Mouse (Mus musculus) hindbrain, embryonic 15.5 days (tissue): ENCODE data around the gene Olfr53. TPM values are rescaled to one million over a fixed set of nuclear protein-coding genes. Genes with fewer than 3 reads are reported as not detected.
A peak's percentile ranks its signal among the peaks of the same experiment; 100 is the strongest.
"Not testable (repeated sequence)": the region's sequence is repeated elsewhere in the genome, so short reads cannot be mapped to it uniquely, and the experiment has no call there.

Source experiments
- ATAC-seq: fragments of 200-750 bp; cut with Nextera tagmentation; 2 replicates; pipeline ENCODE4 v1.8.0; 2017; ENCODE audit warnings: low read depth, moderate number of reproducible peaks, moderate TSS enrichment; ENCODE audit not compliant: low FRiP score
- H3K27ac ChIP-seq: fragments of 300-500 bp; sonication (generic); replicated peaks from 2 replicates; pipeline ENCODE4 v1.5.1; 2015; ENCODE audit warnings: mild to moderate bottlenecking, inconsistent platforms
- H3K27me3 ChIP-seq: fragments of 300-500 bp; sonication (generic); 2 replicates; pipeline ENCODE4 v1.6.1; 2015; ENCODE audit warnings: control low read depth, inconsistent platforms
- H3K36me3 ChIP-seq: fragments of 300-500 bp; sonication (generic); 2 replicates; pipeline ENCODE4 v1.6.1; 2015; ENCODE audit warnings: control low read depth, inconsistent platforms
- H3K4me1 ChIP-seq: fragments of 300-500 bp; sonication (generic); replicated peaks from 2 replicates; pipeline ENCODE4 v1.6.1; 2015; ENCODE audit warnings: control low read depth, inconsistent platforms
- H3K4me2 ChIP-seq: fragments of 300-500 bp; sonication (generic); 2 replicates; pipeline ENCODE4 v1.6.1; 2015; ENCODE audit warnings: moderate library complexity, mild to moderate bottlenecking, inconsistent platforms
- H3K4me3 ChIP-seq: fragments of 300-500 bp; sonication (generic); 2 replicates; pipeline ENCODE4 v1.5.1; 2015; ENCODE audit warnings: mild to moderate bottlenecking, inconsistent platforms
- H3K9ac ChIP-seq: fragments of 300-500 bp; sonication (generic); 2 replicates; pipeline ENCODE4 v1.6.1; 2015; ENCODE audit warnings: inconsistent platforms
- H3K9me3 ChIP-seq: fragments of 300-500 bp; sonication (generic); 2 replicates; pipeline ENCODE4 v1.6.1; 2016; ENCODE audit warnings: control low read depth, inconsistent platforms
- WGBS: fragments of 180-500 bp; shearing (Covaris S2); methylation state at CpG from one replicate; pipeline ENCODE4 v1.1.7; 2015; 5-methylcytosine and 5-hydroxymethylcytosine counted together
- polyA plus RNA-seq: library from polyadenylated mRNA; unstranded; fragments of >200 nt; fragmentation: Nextera tagmentation; extraction: Ambion mirVana; gene quantifications from 2 replicates; pipeline ENCODE4 v1.2.1, GENCODE M21; 2015

Gene Olfr53
- not detected in 2 replicates for polyA plus RNA-seq

GRCm38 (mm10) chr7:140646152-140646551 is at the start of gene Olfr53:
Gene Olfr53 (plus strand): TSS chr7:140646452.
- no peaks in the 10 kb centered on the region for H3K27me3 ChIP-seq
- no peak within 1 kb of the TSS for H3K9ac ChIP-seq
- no peaks in the 10 kb centered on the region for H3K36me3 ChIP-seq
- H3K4me1 ChIP-seq = no peaks in the 10 kb centered on the region
- no peaks in the 10 kb centered on the region for H3K9me3 ChIP-seq
- H3K4me2 ChIP-seq = no peak within 1 kb of the TSS
- no peak within 1 kb of the TSS for H3K27ac ChIP-seq
- no peak for ATAC-seq
- WGBS = 84% methylated on average over 1 of the region's 1 CpGs
- H3K4me3 ChIP-seq = no peak within 1 kb of the TSS

GRCm38 (mm10) chr7:140600969-140601368 is 45.3 kb upstream of the Olfr53 start, which contains the start of gene Olfr46:
Gene Olfr46 (plus strand): TSS chr7:140601269.
- 81% methylated on average over 2 of the region's 2 CpGs for WGBS
- not testable (repeated sequence) for H3K36me3 ChIP-seq, H3K9me3 ChIP-seq, H3K27ac ChIP-seq, H3K27me3 ChIP-seq, H3K4me2 ChIP-seq, H3K9ac ChIP-seq, H3K4me3 ChIP-seq, H3K4me1 ChIP-seq, ATAC-seq

DNA sequence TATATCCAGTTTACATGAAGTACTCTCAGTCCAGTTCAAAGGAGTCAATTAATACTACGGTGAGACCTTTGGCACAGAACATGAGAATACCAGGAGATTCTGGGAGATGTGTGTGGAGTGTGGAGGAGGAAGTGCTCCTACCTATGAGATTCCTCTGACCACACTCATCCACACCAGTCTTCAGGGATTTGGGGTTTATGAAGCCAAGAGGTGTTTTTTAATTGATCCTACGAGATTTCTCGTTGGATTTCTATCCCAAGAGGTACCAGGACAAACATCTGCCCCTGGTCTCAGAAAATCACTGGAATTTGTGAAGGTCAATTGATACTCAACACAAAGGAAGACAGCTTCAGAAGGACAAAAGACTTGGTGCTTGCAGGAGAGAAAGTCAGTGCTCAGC is 17.6 kb upstream of the Olfr53 start, which contains the start of gene Olfr61:
Gene Olfr61, plus strand, starts transcription at position 301 of the 400 bp plus-strand sequence.
- WGBS = 90% methylated on average over 3 of the region's 3 CpGs
- H3K9ac ChIP-seq, H3K4me1 ChIP-seq, H3K4me2 ChIP-seq, H3K36me3 ChIP-seq, H3K27me3 ChIP-seq, H3K4me3 ChIP-seq, H3K27ac ChIP-seq, ATAC-seq, H3K9me3 ChIP-seq: not testable (repeated sequence)

- Histone ChIP-seq H3K4me1 (no peaks in the 10 kb centered on the region), H3K27ac (no peak overlapping the region), H3K36me3 (no peaks in the 10 kb centered on the region), H3K4me3 (no peak overlapping the region), H3K4me2 (no peak overlapping the region), H3K9ac (no peak overlapping the region), H3K27me3 (no peaks in the 10 kb centered on the region), H3K9me3 (no peaks in the 10 kb centered on the region)
- WGBS = 84% methylated on average over 1 of the region's 1 CpGs
- ATAC-seq = no peak
These were observed 15.7 kb upstream of the Olfr53 start for GRCm38 (mm10) chr7:140630559-140630958.

- Histone ChIP-seq H3K9me3 (no peaks in the 10 kb centered on the region), H3K9ac (no peak within 1 kb of the TSS), H3K4me1 (no peaks in the 10 kb centered on the region), H3K27me3 (no peaks in the 10 kb centered on the region), H3K4me2 (no peak within 1 kb of the TSS), H3K36me3 (no peaks in the 10 kb centered on the region), H3K4me3 (no peak within 1 kb of the TSS), H3K27ac (no peak within 1 kb of the TSS)
- ATAC-seq = no peak
- WGBS = 77% methylated on average over 4 of the region's 4 CpGs
These were observed 13.4 kb downstream of the Olfr53 start, which contains the start of gene Olfr539 for GRCm38 (mm10) chr7:140659630-140660029. Gene Olfr539 (plus strand): TSS chr7:140659930.

DNA sequence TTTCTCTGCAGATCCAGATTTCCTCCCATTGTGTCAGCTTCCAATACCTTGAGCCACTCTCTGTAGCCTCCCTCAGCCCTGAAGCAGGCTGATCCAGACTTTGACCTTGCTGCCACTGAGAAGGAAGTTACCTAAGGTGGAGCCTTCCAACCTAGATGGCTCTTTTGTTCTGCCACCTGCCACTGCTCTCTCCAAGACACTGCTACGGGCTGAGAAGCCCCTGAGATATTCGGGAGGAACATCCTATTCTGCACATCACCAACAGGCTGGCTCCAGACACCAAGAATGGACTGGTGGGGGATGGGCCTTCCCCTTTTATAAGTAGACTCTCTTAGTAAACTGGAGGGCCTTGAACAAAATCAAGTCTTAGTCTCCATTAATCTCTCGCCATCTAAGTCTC is 24.4 kb downstream of the Olfr53 start:
- ATAC-seq, H3K9me3 ChIP-seq: not testable (repeated sequence)

DNA sequence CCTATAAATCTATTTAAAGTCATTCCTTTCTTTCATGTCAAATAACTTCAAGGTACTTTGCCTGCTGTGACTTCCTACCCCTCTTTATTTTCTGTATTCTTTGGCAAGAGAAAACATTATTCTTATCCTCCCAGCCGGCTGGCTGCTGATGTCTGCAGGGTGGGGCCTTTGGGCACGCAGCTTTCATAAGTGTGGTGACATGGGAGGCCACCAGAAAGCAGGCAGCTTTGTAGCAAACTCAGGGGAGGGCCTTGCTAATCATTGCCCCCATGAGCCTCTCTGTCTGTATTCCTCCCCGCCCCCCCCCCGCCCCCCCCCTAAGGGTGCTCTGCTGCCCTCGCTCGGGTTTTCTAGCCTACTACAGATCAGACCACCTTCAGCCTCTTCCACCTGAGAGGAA is 29.6 kb downstream of the Olfr53 start:
- ATAC-seq = no peak
- no peaks in the 10 kb centered on the region for H3K27me3 ChIP-seq
- H3K4me2 ChIP-seq = peak overlapping the region; percentile 51
- no peaks in the 10 kb centered on the region for H3K36me3 ChIP-seq
- 0 out of 2 replicates have a peak overlapping the region, but pooled peaks have one; percentile 4 for H3K9ac ChIP-seq
- H3K9me3 ChIP-seq = peaks cover 6% of the 10 kb centered on the region; the same call in 1 of the 2 replicates
- WGBS = 3% methylated on average over 5 of the region's 6 CpGs
- H3K4me3 ChIP-seq = peak overlapping the region; percentile 23
- H3K27ac ChIP-seq = no peak overlapping the region
- H3K4me1 ChIP-seq = 0 out of 2 replicates have a peak, but pooled peaks cover 5% of the 10 kb centered on the region

More for the DNA sequence above, 24.4 kb downstream of the Olfr53 start:
- H3K27me3 ChIP-seq, H3K4me1 ChIP-seq, H3K4me2 ChIP-seq, H3K9ac ChIP-seq, H3K4me3 ChIP-seq, H3K36me3 ChIP-seq, H3K27ac ChIP-seq: not testable (repeated sequence)
- 91% methylated on average over 3 of the region's 3 CpGs for WGBS

DNA sequence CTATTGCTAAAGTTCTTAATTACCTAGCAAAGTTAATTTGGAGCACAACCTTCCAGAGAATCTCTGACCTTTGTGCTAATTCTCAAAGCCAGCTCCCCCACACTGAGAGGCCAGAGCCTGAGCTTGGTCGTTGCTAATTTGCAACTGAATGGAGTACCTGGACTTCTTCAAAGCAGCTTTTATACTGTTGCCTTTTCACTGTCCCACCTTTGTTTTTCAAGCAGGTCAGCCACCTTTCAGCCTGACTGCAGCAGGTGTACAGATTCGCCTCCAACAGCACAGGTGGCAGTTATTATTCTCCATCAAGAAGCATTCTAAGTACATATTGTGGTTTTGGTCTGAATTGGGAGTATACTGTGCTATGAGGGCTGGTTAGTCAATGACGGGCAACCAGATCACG is 33.3 kb downstream of the Olfr53 start:
- ATAC-seq, H3K4me2 ChIP-seq, H3K27ac ChIP-seq, H3K36me3 ChIP-seq, H3K4me1 ChIP-seq, H3K9ac ChIP-seq, H3K9me3 ChIP-seq, H3K27me3 ChIP-seq, H3K4me3 ChIP-seq: not testable (repeated sequence)
- WGBS = 67% methylated on average over 4 of the region's 4 CpGs

DNA sequence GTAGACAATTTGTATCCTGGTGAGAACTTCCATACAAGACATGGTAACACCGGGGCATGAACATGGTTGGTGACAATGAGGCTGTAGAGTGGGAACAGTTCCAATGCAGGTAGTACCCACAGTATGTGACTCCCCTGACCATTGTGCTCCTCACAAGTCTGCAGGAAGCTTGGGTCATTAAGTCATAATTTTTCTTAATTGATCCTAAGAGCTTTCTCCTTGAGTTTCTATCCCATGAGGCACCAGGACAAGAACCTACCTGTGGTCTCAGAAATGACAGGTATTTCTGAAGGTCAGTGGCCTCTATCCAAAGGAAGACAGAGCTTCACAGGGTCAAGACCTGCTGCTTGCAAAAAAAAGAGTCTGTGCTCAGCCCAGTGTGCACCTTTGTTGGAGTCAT is 35.4 kb downstream of the Olfr53 start, which contains the start of gene Olfr45:
Gene Olfr45, plus strand, starts transcription at position 301 of the 400 bp plus-strand sequence.
- no peak for ATAC-seq
- H3K4me2 ChIP-seq = no peak within 1 kb of the TSS
- no peak within 1 kb of the TSS for H3K27ac ChIP-seq
- no peaks in the 10 kb centered on the region for H3K4me1 ChIP-seq
- H3K27me3 ChIP-seq = no peaks in the 10 kb centered on the region
- no peaks in the 10 kb centered on the region for H3K9me3 ChIP-seq
- H3K9ac ChIP-seq = no peak within 1 kb of the TSS
- H3K4me3 ChIP-seq = no peak within 1 kb of the TSS
- 93% methylated on average over 1 of the region's 1 CpGs for WGBS
- H3K36me3 ChIP-seq = no peaks in the 10 kb centered on the region

- Histone ChIP-seq H3K4me2 (no peak within 1 kb of the TSS), H3K4me3 (no peak within 1 kb of the TSS), H3K9ac (no peak within 1 kb of the TSS), H3K27ac (no peak within 1 kb of the TSS), H3K36me3 (no peaks in the 10 kb centered on the region), H3K27me3 (no peaks in the 10 kb centered on the region), H3K9me3 (no peaks in the 10 kb centered on the region), H3K4me1 (no peaks in the 10 kb centered on the region)
- no peak for ATAC-seq
These were observed 50.7 kb downstream of the Olfr53 start, which contains the start of gene Olfr541 for GRCm38 (mm10) chr7:140696967-140697366. Gene Olfr541 (plus strand): TSS chr7:140697267.

Other genes with a start within 250 kb of the Olfr53 start
- not detected in 2 replicates for gene Olfr531, start 243.5 kb upstream of the Olfr53 start, polyA plus RNA-seq
- gene Olfr532, start 224.8 kb upstream of the Olfr53 start, polyA plus RNA-seq = not detected in 2 replicates
- not detected in 2 replicates for gene Olfr533, start 183.1 kb upstream of the Olfr53 start, polyA plus RNA-seq
- not detected in 2 replicates for gene Olfr535, start 162.2 kb upstream of the Olfr53 start, polyA plus RNA-seq
- not detected in 2 replicates for gene Olfr536, start 139.1 kb upstream of the Olfr53 start, polyA plus RNA-seq
- gene Olfr538, start 78.6 kb upstream of the Olfr53 start, polyA plus RNA-seq = not detected in 2 replicates
- 0.01 TPM in 1 of 2 replicates, not detected in the other for gene Olfr46, start 45.2 kb upstream of the Olfr53 start, polyA plus RNA-seq
- gene Olfr61, start 17.5 kb upstream of the Olfr53 start, polyA plus RNA-seq = not detected in 2 replicates
- 0.07 TPM in 1 of 2 replicates, not detected in the other for gene Olfr539, start 13.5 kb downstream of the Olfr53 start, polyA plus RNA-seq
- gene Olfr45, start 35.5 kb downstream of the Olfr53 start, polyA plus RNA-seq = not detected in 2 replicates
- gene Olfr541, start 50.8 kb downstream of the Olfr53 start, polyA plus RNA-seq = not detected in 2 replicates
- not detected in 2 replicates for gene Cyp2e1, start 117.3 kb downstream of the Olfr53 start, polyA plus RNA-seq
- gene Syce1, start 141.4 kb downstream of the Olfr53 start, polyA plus RNA-seq = 0.40 and 0.42 TPM in 2 replicates
- gene Zfp941, start 175.7 kb downstream of the Olfr53 start, polyA plus RNA-seq = 27.1 and 28.3 TPM in 2 replicates
- gene Urah, start 188.6 kb downstream of the Olfr53 start, polyA plus RNA-seq = 0.25 TPM in 2 replicates
- gene Scgb1c1, start 199.1 kb downstream of the Olfr53 start, polyA plus RNA-seq = not detected in 2 replicates
- gene Odf3, start 201.4 kb downstream of the Olfr53 start, polyA plus RNA-seq = not detected in 2 replicates
- not detected in 2 replicates for gene Gm45785, start 209.9 kb downstream of the Olfr53 start, polyA plus RNA-seq
- gene Ric8a, start 210.5 kb downstream of the Olfr53 start, polyA plus RNA-seq = 97.6 and 104 TPM in 2 replicates
- gene Bet1l, start 211.1 kb downstream of the Olfr53 start, polyA plus RNA-seq = 38.0 and 44.3 TPM in 2 replicates
- gene Psmd13, start 235.5 kb downstream of the Olfr53 start, polyA plus RNA-seq = 245 and 259 TPM in 2 replicates
- gene Sirt3, start 235.9 kb downstream of the Olfr53 start, polyA plus RNA-seq = 56.4 and 60.5 TPM in 2 replicates